Mouse (Mus musculus): ENCODE data around the gene Tom1.

Tom1 gene

DNA sequence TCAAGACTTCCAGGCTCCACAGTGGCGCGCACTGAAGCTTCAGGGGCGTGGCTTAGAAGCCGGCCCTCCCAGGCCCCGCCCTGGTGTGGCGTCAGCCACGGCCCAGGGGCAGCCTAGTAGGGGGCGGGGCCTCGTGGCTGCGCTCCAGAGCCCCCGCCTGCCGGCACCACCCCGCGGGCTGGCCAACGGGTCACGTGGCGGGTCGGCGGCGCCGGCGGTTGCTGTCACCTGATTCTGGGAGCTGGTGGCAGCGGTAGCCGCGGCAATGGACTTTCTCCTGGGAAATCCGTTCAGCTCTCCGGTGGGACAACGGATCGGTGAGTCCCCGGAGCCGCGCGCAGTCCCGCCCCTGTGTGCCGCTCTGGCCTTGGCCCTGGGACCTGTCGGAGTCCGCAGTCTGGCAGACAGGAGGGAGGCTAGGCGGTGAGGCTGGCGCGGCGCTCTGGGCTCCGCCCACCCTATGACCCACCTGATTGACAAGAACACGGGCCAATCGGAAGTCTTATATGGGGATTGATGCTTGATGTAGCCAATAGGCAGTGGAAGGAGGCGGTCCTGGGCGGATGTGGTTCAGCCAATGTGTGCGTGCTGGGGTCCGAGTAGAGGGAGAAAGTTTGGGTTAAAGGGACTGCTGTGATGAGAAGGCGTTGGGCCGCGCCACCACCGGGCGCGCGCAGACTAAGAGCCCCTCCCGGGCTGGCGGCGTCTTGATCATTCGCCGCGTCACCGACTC is at the start of gene Tom1:
TSS of gene Tom1 (plus strand) at position 195 of the 733 bp plus-strand sequence.
- DNase-seq (ENCODE audit: inconsistent ontology term), result peak; percentile 98

GRCm38 (mm10) chr8:74987436-74987835 is 46.1 kb upstream of the Tom1 start:
- no peak for DNase-seq (ENCODE audit: inconsistent ontology term)

- DNase-seq (ENCODE audit: inconsistent ontology term), result no peak
These were observed 43.5 kb upstream of the Tom1 start for GRCm38 (mm10) chr8:74990021-74990420.

DNA sequence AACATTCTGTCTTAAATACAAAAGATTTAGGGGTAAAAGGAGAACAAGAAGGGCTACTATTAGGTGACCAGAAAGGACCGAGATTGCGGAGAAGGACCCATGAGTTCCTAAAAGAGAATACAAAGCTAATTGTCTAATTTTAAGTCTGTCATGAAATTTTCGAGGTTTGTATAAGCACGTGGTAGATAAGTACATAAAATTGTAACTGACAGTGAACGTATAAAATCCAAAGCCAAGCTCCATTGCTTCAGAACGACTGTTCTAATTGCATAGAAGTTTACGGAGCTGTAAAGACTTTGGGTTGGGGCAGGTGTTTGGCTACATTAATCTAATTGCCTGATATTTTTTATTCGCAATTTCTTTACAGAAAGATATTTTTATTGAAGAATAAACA is 40.4 kb upstream of the Tom1 start, which contains the start of gene Hmgxb4:
TSS of gene Hmgxb4 (plus strand) at position 276 of the 394 bp plus-strand sequence.
- peak; percentile 14 for DNase-seq (ENCODE audit: inconsistent ontology term)

GRCm38 (mm10) chr8:74993475-74994451 is 39.7 kb upstream of the Tom1 start:
- peak; percentile 91 for DNase-seq (ENCODE audit: inconsistent ontology term)

DNA sequence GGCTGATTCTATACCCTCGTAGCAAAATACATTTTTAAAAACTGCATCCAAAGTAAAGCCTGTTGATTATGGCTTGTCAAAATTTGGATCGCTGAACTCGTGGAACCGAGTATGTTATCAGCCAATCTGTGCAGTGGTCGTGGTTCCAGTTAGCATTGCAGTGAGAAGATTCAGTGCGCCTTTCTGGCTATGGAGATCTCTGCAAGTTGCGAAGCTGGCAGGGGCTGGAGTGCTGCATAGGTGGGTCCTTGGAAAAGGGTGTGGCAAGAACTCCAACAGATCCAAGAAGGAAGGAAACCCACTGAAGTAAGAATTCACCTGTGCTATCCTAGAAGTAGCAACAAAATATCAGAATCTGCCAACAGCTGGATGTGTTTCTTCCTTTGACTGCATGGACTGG is 39.0 kb upstream of the Tom1 start:
- no peak for DNase-seq (ENCODE audit: inconsistent ontology term)

DNA sequence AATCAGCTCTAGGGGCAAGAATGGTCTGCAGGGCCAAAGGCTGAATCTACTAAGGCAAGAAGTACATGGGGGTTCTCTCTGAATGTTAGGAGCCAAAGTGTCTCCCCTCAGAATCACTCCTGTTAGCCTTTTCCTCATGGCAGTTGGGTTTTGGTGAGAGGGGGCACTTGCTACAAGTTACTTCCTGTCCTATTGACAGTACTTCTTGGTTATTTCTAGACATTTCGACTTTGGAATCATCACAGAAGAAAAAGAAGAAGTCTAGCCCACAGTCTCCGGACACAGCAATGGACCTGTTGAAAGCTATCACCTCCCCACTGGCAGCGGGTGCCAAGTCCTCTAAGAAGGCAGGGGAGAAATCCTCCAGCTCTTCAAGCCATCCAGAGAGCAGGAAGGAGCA is 33.1 kb upstream of the Tom1 start:
- no peak for DNase-seq (ENCODE audit: inconsistent ontology term)

DNA sequence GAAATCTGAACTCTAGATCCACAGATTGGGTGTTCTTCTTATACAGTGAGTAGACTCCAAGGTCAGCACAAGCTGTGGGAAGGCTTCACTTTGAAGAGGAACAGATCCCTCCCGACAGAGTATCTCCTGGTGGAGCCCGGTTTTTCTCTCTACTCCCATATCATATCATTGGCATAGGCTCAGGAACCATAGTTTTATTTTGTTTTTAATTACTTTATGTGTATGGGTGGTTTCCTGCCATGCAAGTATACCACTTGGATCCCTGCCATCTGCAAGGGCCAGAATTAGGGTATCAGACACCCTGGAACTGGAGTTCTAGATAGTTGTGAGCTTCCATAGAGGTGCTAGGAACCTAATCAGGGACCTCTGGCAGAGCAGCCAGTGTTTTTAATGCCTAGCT is 24.7 kb upstream of the Tom1 start:
- no peak for DNase-seq (ENCODE audit: inconsistent ontology term)

DNA sequence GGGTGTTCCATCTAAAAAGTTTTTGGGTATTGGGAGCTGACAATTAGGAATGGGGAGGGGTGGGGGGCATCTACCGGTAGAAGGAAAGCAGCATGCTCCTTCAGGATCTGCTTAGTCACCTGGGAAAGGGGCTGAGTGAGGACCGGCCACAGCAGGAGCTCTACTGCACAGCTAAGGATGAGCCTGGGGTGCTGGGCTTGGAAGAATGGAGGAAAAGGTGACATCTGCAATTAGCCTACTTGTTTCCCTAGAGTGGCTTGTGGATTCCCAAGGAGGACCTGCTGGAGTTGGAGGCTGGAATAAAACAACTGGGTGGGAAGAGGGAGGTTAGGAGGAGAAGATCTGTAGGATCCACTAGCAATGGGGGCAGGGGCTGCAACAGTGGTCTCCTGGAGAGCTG is 19.9 kb upstream of the Tom1 start:
- no peak for DNase-seq (ENCODE audit: inconsistent ontology term)

GRCm38 (mm10) chr8:75013964-75014363 is 19.5 kb upstream of the Tom1 start:
- no peak for DNase-seq (ENCODE audit: inconsistent ontology term)

DNA sequence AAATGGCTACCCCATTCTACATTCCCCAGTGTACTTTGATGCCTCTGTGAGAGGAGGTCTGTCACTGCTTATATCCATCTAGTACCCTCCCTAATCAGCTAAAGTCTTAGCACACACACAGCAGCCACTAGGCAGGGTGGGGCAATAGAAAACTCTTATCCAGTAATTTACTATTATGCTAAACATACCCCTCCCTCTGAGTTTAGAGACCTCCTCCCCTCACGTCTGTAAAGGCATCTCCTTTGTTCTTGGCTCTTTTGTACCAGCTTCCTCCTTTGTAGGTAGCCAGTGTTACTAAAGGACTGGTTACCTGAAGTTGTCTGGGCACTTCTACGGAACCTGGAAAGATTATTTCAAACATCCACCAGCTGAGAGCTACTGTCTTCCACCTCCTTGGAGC is 17.5 kb upstream of the Tom1 start:
- no peak for DNase-seq (ENCODE audit: inconsistent ontology term)

- no peak for DNase-seq (ENCODE audit: inconsistent ontology term)
These were observed 17.1 kb upstream of the Tom1 start for GRCm38 (mm10) chr8:75016422-75016821.

- DNase-seq (ENCODE audit: inconsistent ontology term), result peak; percentile 57
These were observed 15.1 kb upstream of the Tom1 start for GRCm38 (mm10) chr8:75018274-75018972.

DNA sequence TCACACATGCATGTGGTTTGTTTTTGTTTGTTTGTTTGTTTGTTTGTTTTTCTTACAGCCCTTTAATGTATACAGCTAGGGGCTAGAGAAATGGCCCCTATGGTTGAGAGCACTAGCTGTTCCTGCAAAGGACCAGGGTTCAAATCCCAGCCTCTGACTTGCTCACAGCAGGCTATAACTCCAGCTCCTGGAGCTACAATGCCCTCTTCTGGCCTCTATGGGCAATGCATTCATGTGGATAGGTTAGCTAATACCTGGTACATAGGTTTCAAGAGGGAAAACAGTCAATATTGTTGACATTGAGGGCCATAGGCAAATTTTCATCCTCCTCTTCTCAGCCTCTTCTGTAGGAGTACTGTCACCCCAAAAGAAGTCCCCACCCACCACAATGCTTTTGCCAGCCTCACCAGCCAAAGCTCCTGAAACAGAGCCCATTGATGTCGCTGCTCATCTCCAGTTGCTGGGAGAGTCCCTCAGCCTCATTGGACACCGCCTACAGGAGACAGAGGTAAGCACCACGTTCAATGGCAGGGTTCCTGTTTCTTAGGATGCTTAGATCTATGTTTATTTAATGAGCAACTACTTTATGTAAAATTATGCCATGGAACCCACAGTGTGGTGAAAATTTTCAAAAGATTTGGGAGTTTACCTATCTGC is 9.7 kb upstream of the Tom1 start:
- DNase-seq (ENCODE audit: inconsistent ontology term), result no peak

GRCm38 (mm10) chr8:75025809-75026208 is 7.7 kb upstream of the Tom1 start:
- DNase-seq (ENCODE audit: inconsistent ontology term), result no peak

GRCm38 (mm10) chr8:75030453-75031024 is 3.0 kb upstream of the Tom1 start:
- DNase-seq (ENCODE audit: inconsistent ontology term), result no peak

DNA sequence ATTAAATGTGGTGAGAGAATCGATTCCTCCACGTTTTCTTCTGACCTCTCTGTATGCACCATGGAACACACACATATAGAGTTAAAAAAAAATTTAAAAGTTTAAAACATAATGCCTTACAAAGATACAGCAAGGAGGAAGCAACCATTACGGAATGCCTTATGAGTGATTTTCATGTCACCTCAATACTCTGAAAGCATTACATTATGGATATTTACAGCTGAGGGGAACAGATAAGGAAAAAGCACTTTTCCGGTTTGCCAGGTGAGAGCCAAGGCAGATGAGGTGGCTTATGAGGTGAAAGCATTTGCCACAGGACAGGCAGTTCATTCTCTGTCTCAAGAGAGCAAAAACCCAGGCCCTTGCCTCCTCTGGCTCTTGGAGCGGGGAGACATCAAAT is 544 bp upstream of the Tom1 start:
- no peak for DNase-seq (ENCODE audit: inconsistent ontology term)

- DNase-seq (ENCODE audit: inconsistent ontology term), result no peak
These were observed 780 bp downstream of the Tom1 start for GRCm38 (mm10) chr8:75034285-75034684.

DNA sequence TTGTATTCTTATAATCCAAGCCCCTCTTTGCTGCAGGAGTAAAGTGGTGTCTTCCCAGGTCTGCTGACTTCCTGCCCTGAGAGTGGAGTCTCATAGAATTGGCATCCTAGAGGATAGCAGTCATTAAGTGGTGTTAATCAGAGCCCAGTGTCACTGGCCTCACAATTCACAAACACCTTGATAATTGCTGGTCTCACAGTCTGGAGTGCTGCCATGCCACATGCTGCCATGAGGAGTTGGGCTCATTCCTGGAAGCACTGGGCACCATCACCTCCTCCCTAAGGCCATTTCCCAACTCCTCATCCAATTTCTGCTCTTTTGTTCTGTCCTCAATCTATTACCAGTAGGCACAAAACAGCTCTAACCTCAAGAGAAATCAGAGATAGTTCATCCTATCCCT is 2.1 kb downstream of the Tom1 start:
- peak; percentile 47 for DNase-seq (ENCODE audit: inconsistent ontology term)

GRCm38 (mm10) chr8:75038497-75038896 is 5.0 kb downstream of the Tom1 start:
- DNase-seq (ENCODE audit: inconsistent ontology term), result peak; percentile 26

DNA sequence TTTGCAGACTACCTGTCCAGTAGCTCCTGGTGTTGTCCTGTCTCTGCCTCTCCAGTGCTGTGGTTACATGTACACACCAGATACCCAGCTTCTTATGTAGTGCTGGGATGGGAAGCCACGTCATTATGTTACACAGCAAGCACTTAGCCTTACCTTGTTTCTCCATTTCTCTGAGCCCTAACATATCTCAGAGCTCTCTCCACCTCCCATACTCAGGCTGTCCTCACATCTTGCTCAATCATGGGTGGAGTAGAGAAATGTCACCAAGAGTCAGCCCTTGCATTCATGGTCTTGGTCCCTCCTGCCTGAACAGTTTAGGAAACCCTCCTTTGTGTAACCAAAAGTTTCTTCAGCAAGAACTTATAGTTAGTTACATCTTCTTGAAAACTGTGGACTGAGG is 6.2 kb downstream of the Tom1 start:
- no peak for DNase-seq (ENCODE audit: inconsistent ontology term)

All from Muller cell, postnatal 12 days (primary cell).